14 mouse cellular contexts compared by ENCODE assay signal in the genomic region with DNA sequence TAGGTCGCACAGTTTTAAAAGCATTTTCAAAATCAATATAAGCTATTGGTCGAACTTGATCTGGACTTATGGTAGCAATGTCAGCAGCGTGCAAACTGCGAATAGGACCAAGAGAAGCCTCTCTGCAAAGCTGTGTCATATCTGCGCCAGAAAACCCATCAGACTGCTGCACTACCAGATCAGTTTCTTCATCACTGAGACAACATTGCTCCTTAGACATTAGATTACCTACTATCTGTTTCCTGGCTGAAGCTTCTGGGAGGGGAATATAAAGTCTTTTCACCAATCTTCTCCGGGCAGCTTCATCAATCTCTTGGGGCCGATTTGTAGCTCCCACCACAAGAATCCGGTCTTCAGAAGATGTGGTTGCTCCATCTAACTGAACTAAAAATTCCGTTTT.
"Had no signal": no experiment of that assay in that cellular context is flagged by ENCODE, and none has a peak within 500 bp of the region (broad histone marks: within the 10 kb centered on the region; RNA-seq: fewer than 3 reads in every experiment).

No protein-coding gene starts in this region.

- DNase-seq: kidney, adult 2 months; kidney, postnatal 25 days; lung, adult 2 months; midbrain, embryonic 14.5 days; right cerebral cortex, postnatal 4 days; spleen, adult 18-20 months; thymus, adult 18-20 months; thymus, postnatal 14 days had no signal

- H3K4me2 ChIP-seq: neural tube, embryonic 12.5 days had no signal

- ATAC-seq: intestine, embryonic 16.5 days; lung, postnatal 0 days had no signal

- H3K27me3 ChIP-seq: neural tube, embryonic 12.5 days had no signal

- H3K4me3 ChIP-seq: left cerebral cortex, adult 2 months; limb, embryonic 10.5 days; midbrain, embryonic 10.5 days; neural tube, embryonic 12.5 days had no signal

- H3K4me1 ChIP-seq: limb, embryonic 10.5 days; midbrain, embryonic 10.5 days; neural tube, embryonic 12.5 days had no signal

- H3K27ac ChIP-seq: left cerebral cortex, adult 2 months; limb, embryonic 10.5 days; midbrain, embryonic 10.5 days; neural tube, embryonic 12.5 days had no signal

- H3K9me3 ChIP-seq: limb, embryonic 10.5 days; midbrain, embryonic 10.5 days; neural tube, embryonic 12.5 days had no signal

- H3K9ac ChIP-seq: neural tube, embryonic 12.5 days had no signal
